Mouse (Mus musculus) embryonic stem cell, embryonic (primary cell): ENCODE results near the gene Top3a.

Experiments
- CTCF ChIA-PET, 4 experiments: fragments of 300-600 bp in 2 of 4; fragments of 350-600 bp in 2 of 4; sonication (Branson Sonifier 250); formaldehyde crosslinking; loops; one replicate each; lab custom pipeline; 2022; ENCODE audit warnings: inconsistent platforms in 2 of 4; lab: Charles Lee
- POLR2A ChIA-PET, 4 experiments: fragments of 300-600 bp in 2 of 4; fragments of 350-600 bp in 2 of 4; sonication (Branson Sonifier 250); formaldehyde crosslinking; loops; one replicate each; lab custom pipeline; 2022; ENCODE audit warnings: antibody characterized with exemption in 4 of 4, inconsistent platforms in 1 of 4; lab: Charles Lee

Top3a gene

DNA sequence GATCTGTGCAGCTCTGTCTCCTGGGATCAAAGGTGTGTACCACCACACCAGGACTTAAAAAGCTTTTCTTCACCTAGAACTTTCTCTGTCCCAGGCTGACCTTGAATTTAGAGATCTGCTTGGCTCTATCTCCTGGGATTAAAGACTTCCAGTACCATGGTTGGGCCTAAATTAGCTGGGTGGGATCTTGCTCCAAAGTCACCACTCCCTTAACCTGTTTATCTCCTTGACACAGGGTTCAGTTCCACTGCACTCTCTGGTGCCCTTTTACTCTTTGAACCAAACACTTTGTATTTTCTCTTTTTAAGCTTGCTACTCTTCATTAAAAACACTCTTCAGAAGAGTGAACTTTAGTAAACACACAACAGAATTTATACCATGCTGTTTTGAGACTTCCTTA lies 39.7 kb downstream of the Top3a start:
- ChIA-PET POLR2A (interaction anchor here in 2 of 4 experiments (1.1 to 5.8 kb wide), 9 partner anchors 9 to 200 kb away, joined by 3 to 84 read pairs (median 4); partner anchors contain the start of genes Flii (in 2 of the 2), Mief2 (in 2 of the 2) and Shmt1 (in 1 of the 2)), CTCF (interaction anchor here in 2 of 4 experiments (0.7 to 1.5 kb wide), 2 partner anchors 9 to 10 kb away, joined by 3 to 7 read pairs; partner anchors contain the start of genes Mief2 (in 2 of the 2) and Flii (in 1 of the 2))

- POLR2A ChIA-PET: interaction anchor here in 2 of 4 experiments (1.1 to 5.8 kb wide), 5 partner anchors 9 to 199 kb away, joined by 3 to 59 read pairs (median 4); partner anchors contain the start of genes Flii (in 2 of the 2) and Mief2 (in 1 of the 2)
- CTCF ChIA-PET: interaction anchor here in 1 of 4 experiments (1.5 kb wide), 1 partner anchor 9 kb away, joined by 7 read pairs; the partner anchor contains the start of genes Flii and Mief2
Observed at GRCm38 (mm10) chr11:60736491-60736890, 40.7 kb downstream of the Top3a start.

DNA sequence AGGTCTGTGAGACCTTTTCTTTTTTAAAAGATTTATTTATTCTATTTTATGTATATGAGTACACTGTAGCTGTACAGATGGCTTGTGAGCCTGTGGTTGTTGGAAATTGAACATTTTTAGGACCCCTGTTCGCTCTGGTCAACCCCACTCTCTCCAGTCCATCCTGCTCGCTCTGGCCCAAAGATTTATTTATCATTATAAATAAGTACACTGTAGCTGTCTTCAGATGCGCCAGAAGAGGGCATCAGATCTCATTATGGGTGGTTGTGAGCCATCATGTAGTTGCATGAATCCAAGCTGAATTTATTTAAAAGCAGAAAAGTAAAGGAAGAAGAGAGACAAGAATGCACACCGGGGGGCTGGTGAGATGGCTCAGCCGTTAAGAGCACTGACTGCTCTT lies 42.0 kb downstream of the Top3a start:
- ChIA-PET CTCF (no interaction called here), POLR2A (interaction anchor here in 3 of 4 experiments (0.7 to 1.6 kb wide), 9 partner anchors 8 to 164 kb away, joined by 3 to 4 read pairs (median 3); partner anchors contain the start of genes Flii (in 1 of the 3), Shmt1 (in 1 of the 3), Smcr8 (in 1 of the 3) and Top3a (in 1 of the 3))

- ChIA-PET POLR2A (interaction anchor here in 2 of 4 experiments (0.6 to 1.9 kb wide), 10 partner anchors 8 to 77 kb away, joined by 3 to 6 read pairs (median 3); partner anchors contain the start of genes Llgl1 (in 1 of the 2), Shmt1 (in 1 of the 2), Smcr8 (in 1 of the 2) and Top3a (in 1 of the 2)), CTCF (interaction anchor here in 1 of 4 experiments (0.6 kb wide), 1 partner anchor 940 kb away, joined by 5 read pairs; no protein-coding TSS in a partner anchor)
Observed at GRCm38 (mm10) chr11:60734206-60734605, 43.0 kb downstream of the Top3a start.

GRCm38 (mm10) chr11:60731251-60731650 lies 45.9 kb downstream of the Top3a start:
- ChIA-PET CTCF (interaction anchor here in 2 of 4 experiments (0.6 to 1.3 kb wide), 2 partner anchors 9 to 246 kb away, joined by 5 to 6 read pairs; no protein-coding TSS in a partner anchor), POLR2A (interaction anchor here (0.5 to 2.8 kb wide), 17 partner anchors 9 to 588 kb away, joined by 3 to 30 read pairs (median 3); partner anchors contain the start of genes Shmt1 (in 2 of the 4) and Llgl1 (in 1 of the 4))

GRCm38 (mm10) chr11:60730169-60730568 lies 47.0 kb downstream of the Top3a start:
- CTCF ChIA-PET: interaction anchor here in 2 of 4 experiments (0.7 to 1.3 kb wide), 2 partner anchors 10 to 81 kb away, joined by 5 to 6 read pairs; partner anchors contain the start of gene Shmt1 (in 1 of the 2)
- POLR2A ChIA-PET: interaction anchor here in 3 of 4 experiments (0.5 to 2.8 kb wide), 12 partner anchors 10 to 218 kb away, joined by 3 to 30 read pairs (median 4); partner anchors contain the start of gene Llgl1 (in 1 of the 3)

DNA sequence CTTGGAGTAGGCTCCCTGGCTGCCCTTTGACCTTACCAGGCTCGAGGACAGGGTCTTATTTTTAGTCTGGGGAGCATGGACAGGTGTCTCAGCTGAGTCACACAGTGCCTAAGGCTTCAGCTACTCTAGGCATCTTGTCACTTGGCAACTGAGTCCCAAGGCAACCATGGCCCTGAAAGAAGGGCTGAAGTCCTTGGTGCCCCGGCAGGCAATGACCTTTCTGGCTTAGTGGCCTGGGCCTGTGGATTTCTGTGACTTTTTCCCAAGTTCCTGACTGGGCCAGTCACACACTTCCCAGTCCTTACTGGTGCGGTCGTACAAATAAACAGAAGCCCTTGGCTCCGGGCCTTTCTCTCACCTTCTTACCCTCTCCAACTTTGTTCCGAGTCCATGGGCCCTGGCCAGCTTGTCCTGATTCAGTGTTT lies 47.9 kb downstream of the Top3a start:
- ChIA-PET POLR2A (interaction anchor here in 2 of 4 experiments (1.0 to 6.9 kb wide), 14 partner anchors 9 to 150 kb away, joined by 3 to 84 read pairs (median 10); partner anchors contain the start of genes Llgl1 (in 2 of the 2), Smcr8 (in 2 of the 2), Top3a (in 2 of the 2) and Dhrs7b (in 1 of the 2)), CTCF (interaction anchor here in 2 of 4 experiments (0.6 to 1.6 kb wide), 2 partner anchors 26 to 1259 kb away, joined by 3 to 4 read pairs; no protein-coding TSS in a partner anchor)

GRCm38 (mm10) chr11:60728260-60728761 lies 48.9 kb downstream of the Top3a start, which contains the start of gene Mief2:
Gene Mief2, plus strand, starts transcription at chr11:60728398.
- POLR2A ChIA-PET: interaction anchor here (0.6 to 6.9 kb wide), 51 partner anchors 9 to 1823 kb away, joined by 3 to 84 read pairs (median 5); partner anchors contain the start of genes Llgl1 (in 4 of the 4), Smcr8 (in 3 of the 4), Top3a (in 3 of the 4) and Dhrs7b (in 2 of the 4)
- CTCF ChIA-PET: interaction anchor here (0.6 to 2.3 kb wide), 17 partner anchors 9 to 975 kb away, joined by 3 to 15 read pairs (median 3); no protein-coding TSS in a partner anchor

DNA sequence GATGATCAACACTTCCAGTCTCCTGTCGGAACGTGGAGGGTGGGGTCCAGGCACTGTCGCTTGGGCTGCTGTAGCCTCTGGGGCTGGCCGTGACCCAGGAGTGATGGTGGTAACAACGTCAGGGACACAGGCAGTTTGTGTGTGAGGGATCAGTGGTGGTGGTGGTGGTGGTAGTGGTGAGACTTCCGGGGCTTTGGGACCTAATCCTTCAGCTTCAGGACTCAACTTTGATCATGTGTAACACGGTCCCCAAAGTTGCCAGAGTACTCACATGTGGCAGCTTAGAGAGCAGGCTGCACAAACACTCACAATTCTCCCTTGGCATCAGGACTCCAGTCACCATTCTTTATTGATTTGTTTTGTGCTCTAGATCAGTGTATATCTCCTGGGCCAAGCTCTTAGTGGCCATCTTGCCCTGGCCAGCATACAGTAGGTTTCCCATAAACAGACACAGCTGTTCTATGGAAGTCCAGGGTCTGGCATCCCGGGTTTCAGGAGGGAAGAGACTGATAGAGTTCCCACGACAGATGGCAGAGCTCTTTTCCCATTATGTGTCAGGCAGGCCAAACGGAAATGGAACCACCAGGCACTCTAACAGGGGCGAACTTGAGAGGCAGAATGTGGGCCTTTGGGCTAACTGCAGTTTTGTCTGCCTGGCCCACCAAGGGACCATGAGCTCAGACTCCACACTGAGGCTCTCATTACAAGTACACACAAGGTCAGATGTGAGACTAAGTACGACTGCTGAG lies 49.6 kb downstream of the Top3a start:
- ChIA-PET CTCF (interaction anchor here (0.6 to 2.3 kb wide), 23 partner anchors 9 to 976 kb away, joined by 3 to 15 read pairs (median 3); partner anchors contain the start of gene Llgl1 (in 1 of the 4)), POLR2A (interaction anchor here (0.6 to 6.9 kb wide), 62 partner anchors 8 to 1823 kb away, joined by 3 to 84 read pairs (median 4); partner anchors contain the start of genes Llgl1 (in 4 of the 4), Smcr8 (in 3 of the 4), Top3a (in 3 of the 4) and Dhrs7b (in 2 of the 4))

DNA sequence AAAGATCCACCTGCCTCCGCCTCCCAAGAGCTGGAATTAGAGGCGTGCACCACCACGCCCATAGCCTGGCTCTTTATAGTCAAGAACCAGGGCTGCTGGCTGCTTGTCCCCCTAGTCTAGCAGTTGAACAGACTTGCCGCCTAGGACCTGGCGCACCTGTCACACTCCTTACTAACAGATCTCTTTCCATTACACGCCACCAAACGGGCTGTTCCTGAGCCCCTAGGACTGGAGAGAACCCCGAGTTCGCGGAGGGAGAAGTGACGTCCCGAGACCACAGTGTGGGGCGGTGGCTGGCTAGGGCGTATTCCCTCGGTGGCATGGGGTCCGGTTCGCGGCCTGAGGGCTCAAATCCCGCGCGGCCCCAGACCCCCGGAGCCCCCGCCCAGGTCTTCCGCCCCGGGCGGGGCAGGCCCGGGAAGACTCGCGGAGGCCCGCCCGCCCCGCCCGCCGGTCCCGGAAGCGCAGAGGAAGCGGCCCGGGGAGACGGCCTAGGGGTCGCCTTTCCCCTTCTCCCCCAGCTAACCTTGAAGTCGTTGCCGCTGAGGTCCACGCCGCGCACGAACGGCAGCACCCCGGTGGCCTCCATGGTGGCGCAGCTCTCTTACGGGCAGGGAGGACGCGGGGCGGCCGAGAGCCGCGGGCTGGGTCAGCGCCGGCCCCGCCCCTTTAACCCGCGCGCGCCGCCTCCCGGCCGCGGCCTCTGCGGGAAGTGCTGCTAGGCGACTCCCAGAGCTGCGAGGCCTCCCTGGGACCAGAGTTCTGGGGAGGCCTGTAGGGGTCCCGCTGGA lies 50.4 kb downstream of the Top3a start, which contains the start of gene Flii:
Gene Flii, minus strand, starts transcription at position 663 of the 791 bp plus-strand sequence.
- ChIA-PET POLR2A (interaction anchor here (0.5 to 6.9 kb wide), 53 partner anchors 8 to 1083 kb away, joined by 3 to 84 read pairs (median 5); partner anchors contain the start of genes Llgl1 (in 3 of the 4), Smcr8 (in 3 of the 4), Top3a (in 3 of the 4) and Shmt1 (in 2 of the 4)), CTCF (interaction anchor here (0.7 to 2.3 kb wide), 18 partner anchors 10 to 354 kb away, joined by 3 to 15 read pairs (median 4); partner anchors contain the start of gene Llgl1 (in 1 of the 4))

DNA sequence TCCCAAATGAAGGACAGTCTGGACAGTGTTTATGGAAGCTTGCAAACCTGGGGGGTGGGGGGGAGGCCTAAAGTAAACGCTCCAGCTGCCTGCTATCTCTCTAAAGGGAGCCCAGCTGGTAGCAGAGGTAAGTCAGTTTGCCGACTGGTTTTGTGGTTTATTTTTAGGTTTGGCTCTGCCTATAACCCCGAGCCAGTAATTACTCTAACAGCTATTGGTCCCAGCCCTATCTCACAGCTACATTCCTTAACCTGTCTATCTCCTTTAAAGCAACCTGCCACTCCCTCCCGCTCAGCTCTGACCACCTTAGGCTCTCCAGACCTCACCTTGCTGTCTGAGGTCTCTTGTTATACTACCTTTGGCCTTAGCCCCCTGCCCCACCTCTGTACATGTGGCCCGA lies 57.9 kb downstream of the Top3a start:
- POLR2A ChIA-PET: interaction anchor here in 2 of 4 experiments (0.8 to 1.5 kb wide), 4 partner anchors 9 to 20 kb away, joined by 3 to 8 read pairs (median 3); partner anchors contain the start of genes Llgl1 (in 1 of the 2) and Mief2 (in 1 of the 2)

DNA sequence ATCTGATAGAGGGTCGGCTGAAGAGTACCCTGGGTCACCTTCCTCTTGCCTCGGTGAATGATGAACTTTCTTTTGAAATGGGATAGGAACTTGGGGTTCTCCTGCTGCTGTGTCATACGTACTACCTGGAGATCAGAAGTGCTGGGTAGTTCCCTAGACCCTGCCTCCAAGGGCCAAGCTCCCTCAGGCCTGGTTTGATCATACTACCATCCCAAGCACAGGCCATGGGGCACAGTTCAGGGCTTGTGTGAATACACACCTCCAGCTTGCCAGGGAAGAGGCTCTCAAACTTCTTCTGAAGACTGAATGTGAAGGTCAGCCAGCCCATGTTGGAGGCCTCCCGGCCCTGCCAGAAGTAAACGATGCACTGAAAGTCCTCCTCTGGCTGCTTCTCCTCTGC lies 61.3 kb downstream of the Top3a start:
- ChIA-PET CTCF (interaction anchor here in 1 of 4 experiments (1.0 kb wide), 1 partner anchor 16 kb away, joined by 3 read pairs; the partner anchor contains the start of gene Llgl1), POLR2A (interaction anchor here in 2 of 4 experiments (0.6 to 2.1 kb wide), 5 partner anchors 10 to 121 kb away, joined by 4 to 8 read pairs (median 4); partner anchors contain the start of genes Llgl1 (in 1 of the 2) and Shmt1 (in 1 of the 2))

More for the DNA sequence above, 57.9 kb downstream of the Top3a start:
- CTCF ChIA-PET: interaction anchor here in 3 of 4 experiments (0.5 to 0.8 kb wide), 3 partner anchors 16 to 293 kb away, joined by 4 to 19 read pairs (median 4); no protein-coding TSS in a partner anchor

GRCm38 (mm10) chr11:60712639-60713255 lies 64.4 kb downstream of the Top3a start:
- CTCF ChIA-PET: interaction anchor here in 3 of 4 experiments (0.7 to 1.4 kb wide), 5 partner anchors 10 to 16 kb away, joined by 3 to 10 read pairs (median 3); partner anchors contain the start of gene Mief2 (in 1 of the 3)
- POLR2A ChIA-PET: interaction anchor here in 3 of 4 experiments (0.7 to 2.2 kb wide), 11 partner anchors 8 to 28 kb away, joined by 3 to 10 read pairs (median 3); partner anchors contain the start of genes Flii (in 2 of the 3) and Mief2 (in 2 of the 3)

GRCm38 (mm10) chr11:60712040-60712439 lies 65.1 kb downstream of the Top3a start:
- POLR2A ChIA-PET: interaction anchor here in 2 of 4 experiments (0.7 to 1.7 kb wide), 10 partner anchors 9 to 151 kb away, joined by 3 to 7 read pairs (median 4); partner anchors contain the start of genes Dhrs7b (in 1 of the 2), Flii (in 1 of the 2) and Mief2 (in 1 of the 2)
- CTCF ChIA-PET: no interaction called here

- CTCF ChIA-PET: no interaction called here
- POLR2A ChIA-PET: interaction anchor here in 2 of 4 experiments (0.7 to 2.8 kb wide), 8 partner anchors 10 to 220 kb away, joined by 3 to 16 read pairs (median 4); partner anchors contain the start of genes Dhrs7b (in 1 of the 2), Flii (in 1 of the 2), Llgl1 (in 1 of the 2) and Map2k3 (in 1 of the 2)
Observed at GRCm38 (mm10) chr11:60711218-60711617, 65.9 kb downstream of the Top3a start.
